Mouse (Mus musculus): ENCODE results near the gene Duxbl1. TPM values are rescaled to one million over a fixed set of nuclear protein-coding genes. Genes with fewer than 3 reads are reported as not detected.
A peak's percentile ranks its signal among the peaks of the same experiment; 100 is the strongest.
"Not testable (repeated sequence)": the region's sequence is repeated elsewhere in the genome, so short reads cannot be mapped to it uniquely, and the experiment has no call there.

Duxbl1 gene
- total RNA-seq (2021): not detected
- long read RNA-seq, experiment 1: 0 reads
- long read RNA-seq, experiment 2: 0 reads

- DNase-seq; H3K27ac ChIP-seq; intact Hi-C loops (cut with DNase I): not testable (repeated sequence)
- peak within 1 kb of the TSS; percentile 56 for H3K4me3 ChIP-seq
Observed at GRCm38 (mm10) chr14:25978371-25979241, at the start of gene Duxbl1. Gene Duxbl1, plus strand, starts transcription at chr14:25978577.

DNA sequence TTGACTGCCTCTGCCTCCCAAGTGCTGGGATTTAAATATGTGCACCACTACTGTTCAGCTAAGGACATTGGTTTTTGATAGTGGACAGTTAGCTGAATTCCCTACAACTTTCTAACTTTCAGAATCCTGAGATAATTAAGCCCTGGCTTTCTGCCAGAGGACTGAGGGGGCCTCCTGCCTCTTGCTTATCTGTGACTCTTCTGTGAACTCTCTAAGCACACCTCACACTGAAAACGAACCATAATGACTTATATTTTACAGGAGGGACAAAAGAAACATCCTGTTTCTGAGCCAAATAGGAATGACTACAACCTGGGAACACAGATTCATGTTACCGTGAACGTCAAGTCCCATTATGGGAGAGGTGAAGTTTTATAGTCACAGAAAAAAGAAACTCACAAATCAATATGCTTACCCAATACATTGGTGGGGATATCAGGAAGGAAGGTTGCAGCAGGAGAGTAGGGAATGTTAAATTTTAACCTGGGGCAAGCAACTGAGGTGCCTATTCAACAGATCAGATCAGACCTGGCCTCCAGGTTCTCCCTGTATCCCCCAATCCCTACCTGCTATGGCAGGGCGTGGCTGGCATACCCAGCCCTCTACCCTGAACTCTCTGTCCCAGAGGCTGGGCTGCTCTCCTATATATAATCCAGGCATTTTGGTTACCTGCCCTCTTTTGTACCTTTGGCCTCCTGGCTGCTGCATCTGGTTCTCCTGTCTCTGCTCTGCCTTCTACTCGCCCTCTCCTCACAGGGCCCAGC lies 41.3 kb upstream of the Duxbl1 start:
- H3K27ac ChIP-seq; H3K4me3 ChIP-seq; intact Hi-C loops (cut with DNase I); DNase-seq: not testable (repeated sequence)

DNA sequence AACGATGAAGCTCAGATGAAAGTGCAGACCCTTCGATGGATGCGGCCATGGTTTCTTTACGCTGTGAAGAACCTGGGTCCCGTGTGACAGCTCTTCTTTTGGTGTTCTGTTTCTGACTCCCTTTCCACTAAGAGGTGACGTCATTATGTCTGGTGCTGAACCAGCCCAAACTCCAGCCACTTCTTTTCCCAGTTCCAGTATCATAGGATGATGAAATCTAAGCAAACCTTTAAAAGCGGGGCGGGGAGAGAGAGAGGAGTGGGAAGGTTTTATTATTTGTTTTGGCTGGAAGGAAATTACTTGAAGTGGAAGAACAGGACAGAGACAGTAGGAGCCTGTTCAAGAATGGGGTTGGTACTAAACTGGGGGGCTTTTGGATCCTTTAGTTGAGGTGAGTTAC lies 40.4 kb upstream of the Duxbl1 start, which contains the start of gene Cphx1:
Gene Cphx1, plus strand, starts transcription at position 301 of the 400 bp plus-strand sequence.
- H3K4me3 ChIP-seq; DNase-seq; H3K27ac ChIP-seq; intact Hi-C loops (cut with DNase I): not testable (repeated sequence)

DNA sequence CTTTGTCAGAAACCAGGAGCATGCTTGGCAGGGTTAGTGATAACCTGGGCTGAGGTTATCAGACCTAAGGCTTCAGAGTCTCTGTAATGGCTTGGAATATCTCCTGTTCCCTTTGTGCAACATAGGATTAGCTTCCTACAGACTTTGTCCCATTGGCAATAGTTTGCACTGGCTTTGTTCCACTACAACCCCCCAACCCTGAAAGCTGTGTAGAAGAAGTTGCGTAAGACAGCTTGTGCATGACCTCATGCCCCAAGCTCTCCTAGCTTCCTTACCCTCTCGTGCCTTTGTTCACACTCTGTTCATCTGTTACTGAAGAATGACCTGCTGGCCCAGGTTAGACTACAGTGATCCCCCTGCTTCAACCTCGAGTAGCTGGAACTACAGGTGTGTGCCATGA lies 20.5 kb upstream of the Duxbl1 start:
- DNase-seq; H3K27ac ChIP-seq; intact Hi-C loops (cut with DNase I); H3K4me3 ChIP-seq: not testable (repeated sequence)

- peak overlapping the region; percentile 56 for H3K4me3 ChIP-seq
- DNase-seq: not testable (repeated sequence)
Observed at GRCm38 (mm10) chr14:25979242-25979941, 1.0 kb downstream of the Duxbl1 start.

GRCm38 (mm10) chr14:25981880-25982279 lies 3.5 kb downstream of the Duxbl1 start:
- H3K27ac ChIP-seq; H3K4me3 ChIP-seq; DNase-seq; intact Hi-C loops (cut with DNase I): not testable (repeated sequence)

More at GRCm38 (mm10) chr14:25979242-25979941, 1.0 kb downstream of the Duxbl1 start:
- H3K27ac ChIP-seq; intact Hi-C loops (cut with DNase I): not testable (repeated sequence)

- H3K27ac ChIP-seq; intact Hi-C loops (cut with DNase I); H3K4me3 ChIP-seq; DNase-seq: not testable (repeated sequence)
Observed at GRCm38 (mm10) chr14:26007462-26007861, 29.1 kb downstream of the Duxbl1 start.

- H3K4me3 ChIP-seq; H3K27ac ChIP-seq; intact Hi-C loops (cut with DNase I); DNase-seq: not testable (repeated sequence)
Observed at GRCm38 (mm10) chr14:26016414-26016813, 38.0 kb downstream of the Duxbl1 start.

DNA sequence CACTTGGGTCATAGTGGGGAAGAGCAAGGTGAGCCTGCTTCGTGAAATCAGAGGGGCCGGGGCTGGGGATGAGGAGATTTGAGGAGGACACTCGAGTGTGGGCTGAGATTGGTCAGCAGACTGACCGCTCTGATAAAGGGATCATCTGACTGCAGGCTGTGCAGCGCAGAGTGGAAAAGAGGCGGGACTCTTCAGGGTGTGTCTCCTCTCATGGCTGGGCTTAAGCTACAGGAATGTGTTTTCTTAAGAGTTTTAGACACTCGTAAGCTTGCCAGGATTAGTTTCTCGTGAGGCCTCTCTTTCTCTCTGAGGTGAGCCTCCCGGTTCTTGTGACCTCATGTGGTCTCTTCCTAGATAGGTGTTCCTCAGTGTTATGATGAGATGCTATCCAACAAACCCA lies 43.2 kb downstream of the Duxbl1 start:
- DNase-seq: not testable (repeated sequence)

DNA sequence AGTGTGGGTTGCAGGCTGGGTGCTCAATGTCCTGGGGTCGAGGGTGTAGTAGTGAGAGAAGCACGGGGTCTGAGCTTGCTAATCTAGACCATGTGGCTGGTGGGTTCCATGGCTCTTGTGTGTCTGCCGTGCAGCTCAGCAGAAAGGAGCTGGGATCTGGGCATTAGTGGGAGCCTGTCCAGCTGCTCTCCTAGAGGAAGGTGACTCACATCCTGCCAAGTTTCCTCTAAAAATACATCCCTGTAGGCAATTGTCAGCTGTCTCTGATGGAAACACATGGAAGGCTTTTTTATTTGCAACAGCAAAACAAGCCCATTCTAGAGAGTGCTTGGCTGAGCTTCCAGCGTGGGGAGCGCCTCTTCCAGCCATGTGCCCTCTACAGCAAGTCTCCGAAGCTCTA lies 44.5 kb downstream of the Duxbl1 start:
- DNase-seq; H3K4me3 ChIP-seq; intact Hi-C loops (cut with DNase I); H3K27ac ChIP-seq: not testable (repeated sequence)

More for the DNA sequence above, 43.2 kb downstream of the Duxbl1 start:
- H3K4me3 ChIP-seq; intact Hi-C loops (cut with DNase I); H3K27ac ChIP-seq: not testable (repeated sequence)

DNA sequence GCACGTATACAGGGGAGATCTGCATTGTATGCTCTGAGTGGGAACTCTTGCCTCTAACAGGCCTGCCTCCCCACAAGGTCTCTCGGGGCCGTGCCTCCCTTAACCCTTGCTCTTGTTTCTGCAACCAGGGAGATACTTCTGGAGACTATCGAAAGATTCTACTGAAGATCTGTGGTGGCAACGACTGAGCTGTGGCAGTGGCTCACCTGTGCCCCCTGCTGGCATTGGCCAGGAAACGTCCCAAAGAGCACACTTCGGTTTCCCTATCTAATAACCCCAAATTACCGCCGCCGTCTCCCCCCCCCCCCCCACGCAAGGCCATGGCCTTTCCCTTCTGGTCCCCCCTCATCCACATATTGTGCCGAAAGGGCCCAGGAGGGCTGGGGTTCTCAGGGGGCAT lies 47.3 kb downstream of the Duxbl1 start:
- intact Hi-C loops (cut with DNase I); H3K4me3 ChIP-seq; H3K27ac ChIP-seq; DNase-seq: not testable (repeated sequence)

- DNase-seq; H3K4me3 ChIP-seq; H3K27ac ChIP-seq; intact Hi-C loops (cut with DNase I): not testable (repeated sequence)
Observed at GRCm38 (mm10) chr14:26034364-26034763, 56.0 kb downstream of the Duxbl1 start.

DNA sequence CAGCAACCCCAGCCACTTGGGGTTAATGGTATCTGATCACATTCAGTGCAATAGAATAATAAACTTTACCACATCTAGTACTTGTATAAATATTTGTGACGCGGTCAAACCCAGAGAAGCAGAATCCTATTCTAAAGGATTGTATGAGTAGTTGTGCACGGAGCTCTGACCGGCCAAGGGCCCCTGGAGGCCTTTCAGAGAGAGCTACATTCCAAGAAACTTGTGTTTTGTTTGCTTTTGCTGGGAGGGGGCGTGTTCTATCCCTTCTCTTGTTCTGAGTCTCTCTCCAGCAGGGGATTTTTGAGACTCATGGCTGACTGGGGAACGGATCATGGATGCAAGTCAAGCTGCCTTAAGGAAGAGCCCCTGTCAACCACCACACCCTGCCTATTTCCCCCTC lies 57.1 kb downstream of the Duxbl1 start:
- H3K4me3 ChIP-seq; intact Hi-C loops (cut with DNase I): not testable (repeated sequence)

More for the DNA sequence above, 57.1 kb downstream of the Duxbl1 start:
- not testable (repeated sequence) for H3K27ac ChIP-seq, DNase-seq

Other genes with a start within 250 kb of the Duxbl1 start
- gene Zcchc24, start 209.5 kb upstream of the Duxbl1 start, total RNA-seq (2021): 10 to 100 TPM; 40.6 to 59.3 TPM
- 10 to 100 TPM; 97.4 to 99.1 TPM for gene Anxa11, start 136.4 kb upstream of the Duxbl1 start, total RNA-seq (2021)
- 1 to 10 TPM; 2.6 to 3.6 TPM for gene Plac9a, start 75.5 kb upstream of the Duxbl1 start, total RNA-seq (2021)
- gene Tmem254a, start 50.9 kb upstream of the Duxbl1 start, total RNA-seq (2021): under 1 TPM; 0.15 to 0.50 TPM
- not detected for gene Cphx1, start 40.3 kb upstream of the Duxbl1 start, total RNA-seq (2021)
- 10 to 100 TPM in 1 of 2 experiments, 1 to 10 TPM in 1; 7.0 to 16.5 TPM for gene Gm9780, start 64.1 kb downstream of the Duxbl1 start, total RNA-seq (2021)
- gene Tmem254c, start 88.8 kb downstream of the Duxbl1 start, total RNA-seq (2021): 1 to 10 TPM in 1 of 2 experiments, under 1 TPM in 1; 0.36 to 2.7 TPM
- gene Cphx2, start 102.9 kb downstream of the Duxbl1 start, total RNA-seq (2021): not detected
- gene Cphx3, start 103.7 kb downstream of the Duxbl1 start, total RNA-seq (2021): not detected
- under 1 TPM in 1 of 2 experiments, not detected in 1; 0.14 TPM for gene Duxbl2, start 139.8 kb downstream of the Duxbl1 start, total RNA-seq (2021)
- gene Plac9b, start 203.9 kb downstream of the Duxbl1 start, total RNA-seq (2021): 10 to 100 TPM; 21.8 to 37.4 TPM
- 1 to 10 TPM in 1 of 2 experiments, under 1 TPM in 1; 0.48 to 2.3 TPM for gene Tmem254b, start 228.5 kb downstream of the Duxbl1 start, total RNA-seq (2021)

All from gastrocnemius, adult 2 months (tissue).